Mouse (Mus musculus): ENCODE results near the gene Kynu. TPM values are rescaled to one million over a fixed set of nuclear protein-coding genes. Genes with fewer than 3 reads are reported as not detected.
A peak's percentile ranks its signal among the peaks of the same experiment; 100 is the strongest.

Kynu gene
- polyA plus RNA-seq (2016; fragmentation: Nextera tagmentation; extraction: Ambion mirVana) = 1.1 and 2.2 TPM in 2 replicates

GRCm38 (mm10) chr2:43555062-43555888, at the start of gene Kynu:
Gene Kynu, plus strand, starts transcription at chr2:43555329.
- WGBS = 26% methylated on average over 9 of the region's 9 CpGs
- no peaks in the 10 kb centered on the region for H3K9me3 ChIP-seq (replicated peaks)
- no peaks in the 10 kb centered on the region for H3K36me3 ChIP-seq
- H3K4me1 ChIP-seq = peaks cover 21% of the 10 kb centered on the region
- peak; percentile 50 for DNase-seq (ENCODE audit: low spot score)
- no peaks in the 10 kb centered on the region for H3K27me3 ChIP-seq (ENCODE audit: low read depth, poor library complexity, severe bottlenecking)
- no peak within 1 kb of the TSS for H3K27ac ChIP-seq (replicated peaks)
- no peak within 1 kb of the TSS for H3K4me3 ChIP-seq

GRCm38 (mm10) chr2:43506182-43506581, 48.9 kb upstream of the Kynu start:
- H3K4me1 ChIP-seq = no peaks in the 10 kb centered on the region
- no peaks in the 10 kb centered on the region for H3K36me3 ChIP-seq
- no peak overlapping the region for H3K27ac ChIP-seq (replicated peaks)
- H3K9me3 ChIP-seq (replicated peaks) = no peaks in the 10 kb centered on the region
- 97% methylated on average over 3 of the region's 3 CpGs for WGBS
- no peak overlapping the region for H3K4me3 ChIP-seq
- H3K27me3 ChIP-seq (ENCODE audit: low read depth, poor library complexity, severe bottlenecking) = no peaks in the 10 kb centered on the region
- no peak for DNase-seq (ENCODE audit: low spot score)

- no peaks in the 10 kb centered on the region for H3K36me3 ChIP-seq
- no peak for DNase-seq (ENCODE audit: low spot score)
- no peak overlapping the region for H3K4me3 ChIP-seq
- no peaks in the 10 kb centered on the region for H3K27me3 ChIP-seq (ENCODE audit: low read depth, poor library complexity, severe bottlenecking)
- H3K9me3 ChIP-seq (replicated peaks) = peaks cover 11% of the 10 kb centered on the region
- WGBS = 8% methylated on average over 7 of the region's 7 CpGs
- H3K4me1 ChIP-seq = peaks cover 10% of the 10 kb centered on the region
- H3K27ac ChIP-seq (replicated peaks) = no peak overlapping the region
Observed at GRCm38 (mm10) chr2:43513852-43514251, 41.3 kb upstream of the Kynu start.

GRCm38 (mm10) chr2:43534417-43534816, 20.7 kb upstream of the Kynu start:
- Histone ChIP-seq H3K27me3 (ENCODE audit: low read depth, poor library complexity, severe bottlenecking) (no peaks in the 10 kb centered on the region), H3K36me3 (no peaks in the 10 kb centered on the region), H3K4me1 (no peaks in the 10 kb centered on the region), H3K9me3 (replicated peaks) (no peaks in the 10 kb centered on the region), H3K27ac (replicated peaks) (no peak overlapping the region), H3K4me3 (no peak overlapping the region)
- 77% methylated on average over 2 of the region's 2 CpGs for WGBS
- no peak for DNase-seq (ENCODE audit: low spot score)

GRCm38 (mm10) chr2:43542615-43543014, 12.5 kb upstream of the Kynu start:
- no peaks in the 10 kb centered on the region for H3K36me3 ChIP-seq
- no peaks in the 10 kb centered on the region for H3K9me3 ChIP-seq (replicated peaks)
- no peaks in the 10 kb centered on the region for H3K4me1 ChIP-seq
- no peak overlapping the region for H3K27ac ChIP-seq (replicated peaks)
- 95% methylated on average over 3 of the region's 3 CpGs for WGBS
- H3K4me3 ChIP-seq = no peak overlapping the region
- DNase-seq (ENCODE audit: low spot score) = no peak
- H3K27me3 ChIP-seq (ENCODE audit: low read depth, poor library complexity, severe bottlenecking) = no peaks in the 10 kb centered on the region

GRCm38 (mm10) chr2:43545665-43546064, 9.5 kb upstream of the Kynu start:
- no peaks in the 10 kb centered on the region for H3K4me1 ChIP-seq
- no peaks in the 10 kb centered on the region for H3K36me3 ChIP-seq
- no peak for DNase-seq (ENCODE audit: low spot score)
- H3K27me3 ChIP-seq (ENCODE audit: low read depth, poor library complexity, severe bottlenecking) = no peaks in the 10 kb centered on the region
- H3K27ac ChIP-seq (replicated peaks) = no peak overlapping the region
- WGBS = 88% methylated on average over 3 of the region's 3 CpGs
- H3K9me3 ChIP-seq (replicated peaks) = no peaks in the 10 kb centered on the region
- H3K4me3 ChIP-seq = no peak overlapping the region

GRCm38 (mm10) chr2:43546448-43546847, 8.7 kb upstream of the Kynu start:
- Histone ChIP-seq H3K9me3 (replicated peaks) (no peaks in the 10 kb centered on the region), H3K36me3 (no peaks in the 10 kb centered on the region), H3K27ac (replicated peaks) (no peak overlapping the region), H3K4me3 (no peak overlapping the region), H3K27me3 (ENCODE audit: low read depth, poor library complexity, severe bottlenecking) (no peaks in the 10 kb centered on the region), H3K4me1 (no peaks in the 10 kb centered on the region)
- WGBS = 86% methylated on average over 1 of the region's 1 CpGs
- no peak for DNase-seq (ENCODE audit: low spot score)

- Histone ChIP-seq H3K36me3 (no peaks in the 10 kb centered on the region), H3K27ac (replicated peaks) (no peak overlapping the region), H3K4me3 (no peak overlapping the region), H3K27me3 (ENCODE audit: low read depth, poor library complexity, severe bottlenecking) (no peaks in the 10 kb centered on the region), H3K9me3 (replicated peaks) (no peaks in the 10 kb centered on the region), H3K4me1 (peaks cover 21% of the 10 kb centered on the region)
- DNase-seq (ENCODE audit: low spot score) = no peak
- 53% methylated on average over 4 of the region's 4 CpGs for WGBS
Observed at GRCm38 (mm10) chr2:43554216-43554615, 913 bp upstream of the Kynu start.

- WGBS = 56% methylated on average over 4 of the region's 4 CpGs
- H3K36me3 ChIP-seq = no peaks in the 10 kb centered on the region
- DNase-seq (ENCODE audit: low spot score) = no peak
- no peaks in the 10 kb centered on the region for H3K9me3 ChIP-seq (replicated peaks)
- no peak overlapping the region for H3K4me3 ChIP-seq
- H3K4me1 ChIP-seq = peaks cover 21% of the 10 kb centered on the region
- H3K27ac ChIP-seq (replicated peaks) = no peak overlapping the region
- no peaks in the 10 kb centered on the region for H3K27me3 ChIP-seq (ENCODE audit: low read depth, poor library complexity, severe bottlenecking)
Observed at GRCm38 (mm10) chr2:43555889-43556285, 758 bp downstream of the Kynu start.

GRCm38 (mm10) chr2:43556985-43557384, 1.9 kb downstream of the Kynu start:
- no peaks in the 10 kb centered on the region for H3K9me3 ChIP-seq (replicated peaks)
- H3K4me1 ChIP-seq = peaks cover 21% of the 10 kb centered on the region
- 79% methylated on average over 3 of the region's 3 CpGs for WGBS
- H3K36me3 ChIP-seq = no peaks in the 10 kb centered on the region
- H3K27ac ChIP-seq (replicated peaks) = no peak overlapping the region
- H3K27me3 ChIP-seq (ENCODE audit: low read depth, poor library complexity, severe bottlenecking) = no peaks in the 10 kb centered on the region
- no peak overlapping the region for H3K4me3 ChIP-seq
- no peak for DNase-seq (ENCODE audit: low spot score)

GRCm38 (mm10) chr2:43561209-43561608, 6.1 kb downstream of the Kynu start:
- H3K27me3 ChIP-seq (ENCODE audit: low read depth, poor library complexity, severe bottlenecking) = no peaks in the 10 kb centered on the region
- H3K4me1 ChIP-seq = peaks cover 6% of the 10 kb centered on the region
- no peaks in the 10 kb centered on the region for H3K9me3 ChIP-seq (replicated peaks)
- no peak overlapping the region for H3K27ac ChIP-seq (replicated peaks)
- DNase-seq (ENCODE audit: low spot score) = no peak
- WGBS = 90% methylated on average over 3 of the region's 3 CpGs
- H3K4me3 ChIP-seq = no peak overlapping the region
- H3K36me3 ChIP-seq = no peaks in the 10 kb centered on the region

- no peaks in the 10 kb centered on the region for H3K36me3 ChIP-seq
- no peak overlapping the region for H3K4me3 ChIP-seq
- H3K4me1 ChIP-seq = no peaks in the 10 kb centered on the region
- no peaks in the 10 kb centered on the region for H3K9me3 ChIP-seq (replicated peaks)
- H3K27ac ChIP-seq (replicated peaks) = no peak overlapping the region
- no peak for DNase-seq (ENCODE audit: low spot score)
- 94% methylated on average over 9 of the region's 9 CpGs for WGBS
- no peaks in the 10 kb centered on the region for H3K27me3 ChIP-seq (ENCODE audit: low read depth, poor library complexity, severe bottlenecking)
Observed at GRCm38 (mm10) chr2:43562779-43563178, 7.7 kb downstream of the Kynu start.

GRCm38 (mm10) chr2:43568406-43568805, 13.3 kb downstream of the Kynu start:
- H3K27ac ChIP-seq (replicated peaks) = no peak overlapping the region
- no peak overlapping the region for H3K4me3 ChIP-seq
- H3K36me3 ChIP-seq = no peaks in the 10 kb centered on the region
- DNase-seq (ENCODE audit: low spot score) = no peak
- no peaks in the 10 kb centered on the region for H3K9me3 ChIP-seq (replicated peaks)
- WGBS = 73% methylated on average over 1 of the region's 1 CpGs
- no peaks in the 10 kb centered on the region for H3K4me1 ChIP-seq
- no peaks in the 10 kb centered on the region for H3K27me3 ChIP-seq (ENCODE audit: low read depth, poor library complexity, severe bottlenecking)

Measured in midbrain, embryonic 10.5 days (tissue).